Mouse (Mus musculus): ENCODE data around the gene Fam193b. TPM values are rescaled to one million over a fixed set of nuclear protein-coding genes. Genes with fewer than 3 reads are reported as not detected.

The Fam193b gene
- 45.6 and 47.6 TPM in 2 replicates for polyA plus RNA-seq (2012; ENCODE audit: insufficient read depth, insufficient read length, missing spikeins)

DNA sequence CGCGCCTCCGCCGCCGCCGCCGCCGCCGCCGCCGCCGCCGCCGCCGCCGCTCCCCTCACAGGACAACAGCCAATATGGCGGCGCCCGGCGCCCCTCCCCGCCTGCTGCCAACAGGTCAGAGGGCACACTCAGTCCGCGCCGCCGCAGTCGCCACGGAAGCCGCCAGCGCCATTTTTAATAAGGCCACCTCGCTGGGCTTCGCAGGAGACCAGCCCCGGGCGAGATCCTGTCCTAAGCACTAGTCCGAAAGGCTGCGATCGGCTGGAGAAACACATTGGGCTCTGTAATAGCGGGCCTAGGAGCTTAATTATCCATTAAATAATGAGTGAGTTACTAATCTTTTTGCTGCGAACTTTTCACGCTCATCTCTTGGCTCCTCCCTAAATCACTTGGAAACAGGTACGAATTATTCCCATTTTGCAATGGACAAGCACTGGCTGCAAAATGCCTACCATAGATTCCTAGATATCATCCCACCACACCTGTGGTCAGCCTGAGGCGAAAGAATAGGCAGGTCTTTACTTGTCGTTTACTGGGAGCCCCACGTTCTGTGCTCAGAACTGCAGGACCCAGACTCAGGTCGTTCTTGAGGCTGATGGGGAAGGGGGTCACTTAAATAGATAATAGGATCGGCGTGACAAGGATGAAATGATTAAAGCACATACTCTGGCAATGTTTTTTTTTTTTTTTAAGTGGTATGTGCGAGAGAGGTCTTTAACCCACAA lies at the start of gene Fam193b:
Fam193b (minus strand) TSS at position 94 of the 725 bp plus-strand sequence.
- TF ChIP-seq CTCF (IDR thresholded peaks at IDR 0.05; ENCODE audit: low read depth, low read length) (no peak), POLR2A (IDR thresholded peaks at IDR 0.05; ENCODE audit: borderline replicate concordance, low read depth, low read length) (no peak)
- Histone ChIP-seq H3K4me1 (ENCODE audit: control insufficient read depth, insufficient read depth, low read length) (peaks cover 14% of the 10 kb centered on the region), H3K4me3 (ENCODE audit: insufficient read depth, low read length) (peak within 1 kb of the TSS; percentile 99), H3K27ac (ENCODE audit: insufficient read depth, low read depth, low read length) (peak within 1 kb of the TSS; percentile 4; the same call in 1 of the 2 replicates)

DNA sequence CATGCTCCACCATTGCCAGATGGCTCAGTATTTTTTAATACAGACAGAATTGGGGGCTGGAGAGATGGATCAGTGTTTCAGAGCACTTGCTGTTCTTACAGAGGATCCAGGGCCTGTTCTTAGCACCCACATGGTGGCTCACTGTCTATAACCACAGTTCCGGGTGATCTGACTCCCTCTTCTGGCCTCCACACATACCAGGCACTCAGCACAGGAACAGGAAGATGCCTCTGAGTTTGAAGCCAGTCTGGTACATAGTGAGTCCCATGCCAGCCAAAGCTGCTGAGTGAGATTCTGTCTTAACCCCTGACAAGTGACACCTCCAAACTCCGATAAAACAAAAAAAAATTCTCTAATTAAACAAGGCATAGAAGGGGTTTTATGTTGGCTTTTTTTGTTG lies 49.4 kb upstream of the Fam193b start:
- peaks cover 17% of the 10 kb centered on the region for H3K4me1 ChIP-seq (ENCODE audit: control insufficient read depth, insufficient read depth, low read length)
- no peak overlapping the region for H3K27ac ChIP-seq (ENCODE audit: insufficient read depth, low read depth, low read length)
- no peak for TF ChIP-seq CTCF (IDR thresholded peaks at IDR 0.05; ENCODE audit: low read depth, low read length)
- no peak for TF ChIP-seq POLR2A (IDR thresholded peaks at IDR 0.05; ENCODE audit: borderline replicate concordance, low read depth, low read length)
- H3K4me3 ChIP-seq (ENCODE audit: insufficient read depth, low read length), result no peak overlapping the region

DNA sequence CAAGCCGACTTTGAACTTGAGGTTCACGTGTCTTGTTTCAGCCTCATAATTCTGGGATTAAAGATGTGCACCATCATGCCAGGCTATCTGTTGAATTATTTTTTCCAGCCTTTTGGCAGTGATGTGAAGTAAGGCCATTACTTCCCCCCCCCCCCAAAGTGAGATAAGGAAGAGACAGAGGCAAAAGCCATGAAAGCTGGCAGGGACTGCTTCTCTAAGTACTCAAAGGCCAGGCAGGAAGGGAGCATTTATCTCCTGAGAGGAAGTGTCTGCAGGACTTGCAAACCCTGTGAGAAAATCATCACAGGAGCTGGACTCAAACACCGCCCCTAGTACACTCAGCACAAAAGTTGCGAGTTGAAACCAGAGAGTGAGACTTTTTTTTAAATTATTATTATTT lies 48.4 kb upstream of the Fam193b start:
- TF ChIP-seq POLR2A (IDR thresholded peaks at IDR 0.05; ENCODE audit: borderline replicate concordance, low read depth, low read length) (no peak), CTCF (IDR thresholded peaks at IDR 0.05; ENCODE audit: low read depth, low read length) (no peak)
- peaks cover 15% of the 10 kb centered on the region for H3K4me1 ChIP-seq (ENCODE audit: control insufficient read depth, insufficient read depth, low read length)
- no peak overlapping the region for H3K27ac ChIP-seq (ENCODE audit: insufficient read depth, low read depth, low read length)
- H3K4me3 ChIP-seq (ENCODE audit: insufficient read depth, low read length), result no peak overlapping the region

DNA sequence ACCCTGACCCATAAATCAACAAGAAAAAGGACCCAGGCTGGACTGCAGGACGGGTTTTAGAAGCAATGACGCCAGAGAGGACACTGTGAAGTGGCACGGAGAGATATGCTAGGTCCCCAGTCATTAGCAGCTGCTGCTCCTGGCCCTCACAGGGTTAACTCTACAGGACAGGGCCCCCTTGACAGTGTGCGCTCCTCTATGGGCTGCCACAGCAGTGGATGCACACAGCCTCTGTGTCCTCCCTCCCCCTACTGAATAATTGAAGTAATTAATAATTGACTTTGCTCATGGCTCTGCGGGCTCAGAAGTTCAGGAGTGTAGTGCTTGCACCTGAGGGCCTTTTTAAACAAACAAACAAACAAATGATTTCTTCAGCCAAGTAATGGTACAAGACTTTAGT lies 42.6 kb upstream of the Fam193b start:
- H3K4me3 ChIP-seq (ENCODE audit: insufficient read depth, low read length), result no peak overlapping the region
- no peak overlapping the region for H3K27ac ChIP-seq (ENCODE audit: insufficient read depth, low read depth, low read length)
- H3K4me1 ChIP-seq (ENCODE audit: control insufficient read depth, insufficient read depth, low read length), result no peaks in the 10 kb centered on the region; the same call in 1 of the 2 replicates
- TF ChIP-seq POLR2A (IDR thresholded peaks at IDR 0.05; ENCODE audit: borderline replicate concordance, low read depth, low read length), result no peak
- no peak for TF ChIP-seq CTCF (IDR thresholded peaks at IDR 0.05; ENCODE audit: low read depth, low read length)

DNA sequence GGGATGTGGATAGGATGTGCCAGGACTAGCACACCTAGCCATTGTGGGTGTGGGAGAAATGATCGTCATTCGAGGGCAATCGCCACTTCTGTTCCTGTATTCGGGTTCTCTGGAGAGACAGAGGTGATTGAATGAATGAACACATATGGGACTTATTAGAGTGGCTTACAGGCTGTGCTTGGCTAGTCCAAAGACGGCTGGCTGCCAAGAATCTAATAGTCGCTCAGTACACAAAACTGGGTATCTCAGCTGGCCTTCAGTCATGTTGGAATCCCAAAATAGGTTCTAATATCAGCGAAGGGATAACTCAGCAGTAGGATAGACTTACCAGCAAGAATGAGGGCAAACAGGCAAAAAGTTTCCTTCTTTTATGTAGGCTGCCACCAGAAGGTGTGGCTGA lies 41.1 kb upstream of the Fam193b start:
- no peaks in the 10 kb centered on the region for H3K4me1 ChIP-seq (ENCODE audit: control insufficient read depth, insufficient read depth, low read length)
- TF ChIP-seq CTCF (IDR thresholded peaks at IDR 0.05; ENCODE audit: low read depth, low read length) (no peak), POLR2A (IDR thresholded peaks at IDR 0.05; ENCODE audit: borderline replicate concordance, low read depth, low read length) (no peak)
- H3K4me3 ChIP-seq (ENCODE audit: insufficient read depth, low read length), result no peak overlapping the region
- H3K27ac ChIP-seq (ENCODE audit: insufficient read depth, low read depth, low read length), result no peak overlapping the region

DNA sequence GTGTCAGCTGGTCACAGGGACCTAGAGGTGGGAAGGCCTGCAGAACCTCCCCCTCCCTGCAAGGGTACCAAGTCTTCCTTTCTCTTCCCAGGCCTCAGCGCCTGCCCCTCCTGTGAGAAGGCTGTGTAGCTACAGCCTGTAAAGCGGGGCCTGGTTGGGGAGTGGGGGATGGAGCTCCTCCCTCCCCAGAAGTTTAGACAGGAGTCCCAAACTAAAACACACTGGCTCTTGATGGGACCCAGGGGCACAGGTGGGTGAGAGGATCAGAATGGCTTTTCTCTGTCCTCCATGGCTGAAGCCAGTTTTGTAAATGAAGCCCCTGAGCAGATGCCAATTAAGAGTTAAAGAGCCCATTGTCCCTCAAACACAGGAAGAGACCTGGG lies 36.7 kb upstream of the Fam193b start:
- Histone ChIP-seq H3K4me1 (ENCODE audit: control insufficient read depth, insufficient read depth, low read length) (no peaks in the 10 kb centered on the region), H3K27ac (ENCODE audit: insufficient read depth, low read depth, low read length) (no peak overlapping the region), H3K4me3 (ENCODE audit: insufficient read depth, low read length) (no peak overlapping the region)
- TF ChIP-seq CTCF (IDR thresholded peaks at IDR 0.05; ENCODE audit: low read depth, low read length) (no peak), POLR2A (IDR thresholded peaks at IDR 0.05; ENCODE audit: borderline replicate concordance, low read depth, low read length) (no peak)

DNA sequence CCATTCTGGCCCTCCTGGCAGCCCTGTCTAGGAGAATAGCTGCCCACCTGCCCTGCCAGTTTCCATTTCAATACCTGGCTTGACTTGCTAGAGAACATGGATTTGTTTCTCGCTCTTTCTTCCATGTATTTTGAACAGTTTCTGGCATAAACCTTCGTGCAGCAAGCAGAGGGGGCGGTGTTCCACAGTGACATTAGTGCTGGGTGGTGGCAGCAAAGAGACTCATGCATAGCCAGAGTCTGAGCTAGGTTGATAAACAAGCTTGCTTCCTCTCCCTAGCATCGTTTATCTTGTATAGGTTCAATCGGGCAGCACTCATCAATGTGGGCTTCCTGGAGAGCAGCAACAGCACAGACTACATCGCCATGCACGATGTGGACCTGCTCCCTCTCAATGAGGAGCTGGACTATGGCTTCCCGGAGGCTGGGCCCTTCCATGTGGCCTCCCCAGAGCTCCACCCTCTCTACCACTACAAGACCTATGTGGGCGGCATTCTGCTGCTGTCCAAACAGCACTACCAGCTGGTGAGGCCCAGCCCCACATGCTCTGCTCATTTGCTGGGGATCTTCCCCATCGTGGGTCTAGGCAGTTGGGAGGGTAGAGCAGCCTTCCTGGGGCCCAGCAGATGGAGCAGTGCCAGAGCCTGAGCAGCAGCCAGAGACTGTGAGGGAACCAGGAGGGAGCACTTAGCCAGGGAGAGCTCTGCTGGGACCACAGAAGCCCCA lies 36.1 kb upstream of the Fam193b start:
- Histone ChIP-seq H3K4me3 (ENCODE audit: insufficient read depth, low read length) (no peak overlapping the region), H3K4me1 (ENCODE audit: control insufficient read depth, insufficient read depth, low read length) (no peaks in the 10 kb centered on the region), H3K27ac (ENCODE audit: insufficient read depth, low read depth, low read length) (no peak overlapping the region)
- TF ChIP-seq CTCF (IDR thresholded peaks at IDR 0.05; ENCODE audit: low read depth, low read length), result no peak
- TF ChIP-seq POLR2A (IDR thresholded peaks at IDR 0.05; ENCODE audit: borderline replicate concordance, low read depth, low read length), result no peak

DNA sequence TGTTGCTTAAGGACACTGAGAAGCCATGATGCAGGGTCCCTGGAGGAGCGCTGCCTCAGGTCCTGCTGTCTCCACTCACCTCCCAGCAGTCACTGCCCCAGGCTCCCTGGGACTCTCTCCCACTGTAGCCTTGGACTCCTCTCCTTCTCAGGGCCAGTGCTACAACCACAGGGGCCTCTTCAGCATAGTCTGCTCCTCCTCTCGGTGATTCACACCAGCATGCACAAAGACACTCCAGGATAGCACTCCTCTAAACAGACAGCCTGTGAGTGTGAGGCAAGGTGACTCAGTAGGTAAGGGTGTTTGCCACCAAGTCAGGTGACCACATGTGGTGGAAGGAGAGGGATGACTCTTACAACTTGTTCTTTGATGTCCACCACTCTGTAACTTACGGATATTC lies 33.7 kb upstream of the Fam193b start:
- Histone ChIP-seq H3K4me3 (ENCODE audit: insufficient read depth, low read length) (no peak overlapping the region), H3K27ac (ENCODE audit: insufficient read depth, low read depth, low read length) (no peak overlapping the region), H3K4me1 (ENCODE audit: control insufficient read depth, insufficient read depth, low read length) (no peaks in the 10 kb centered on the region)
- no peak for TF ChIP-seq POLR2A (IDR thresholded peaks at IDR 0.05; ENCODE audit: borderline replicate concordance, low read depth, low read length)
- TF ChIP-seq CTCF (IDR thresholded peaks at IDR 0.05; ENCODE audit: low read depth, low read length), result no peak

DNA sequence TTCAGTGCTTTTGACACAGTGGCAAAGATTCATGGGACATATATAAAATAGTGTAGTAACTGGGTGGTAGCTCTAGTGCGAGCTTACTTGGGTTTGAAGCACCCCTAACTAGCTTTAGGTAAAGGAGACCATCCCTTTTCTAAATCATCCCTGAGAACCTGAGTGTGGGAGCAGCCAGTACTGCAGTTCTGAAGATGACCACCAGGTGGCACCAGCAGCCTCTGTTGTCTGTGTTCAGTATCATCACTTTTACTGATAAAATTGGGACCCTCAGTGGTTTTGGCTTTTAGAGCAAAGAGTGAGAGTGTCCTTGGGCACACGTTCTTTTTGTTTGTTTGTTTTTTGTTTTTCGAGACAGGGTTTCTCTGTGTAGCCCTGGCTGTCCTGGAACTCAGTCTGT lies 30.7 kb upstream of the Fam193b start:
- 0 out of 2 replicates have a peak, but pooled peaks cover 3% of the 10 kb centered on the region for H3K4me1 ChIP-seq (ENCODE audit: control insufficient read depth, insufficient read depth, low read length)
- TF ChIP-seq CTCF (IDR thresholded peaks at IDR 0.05; ENCODE audit: low read depth, low read length) (peak; percentile 84), POLR2A (IDR thresholded peaks at IDR 0.05; ENCODE audit: borderline replicate concordance, low read depth, low read length) (no peak)
- H3K27ac ChIP-seq (ENCODE audit: insufficient read depth, low read depth, low read length), result no peak overlapping the region
- no peak overlapping the region for H3K4me3 ChIP-seq (ENCODE audit: insufficient read depth, low read length)

DNA sequence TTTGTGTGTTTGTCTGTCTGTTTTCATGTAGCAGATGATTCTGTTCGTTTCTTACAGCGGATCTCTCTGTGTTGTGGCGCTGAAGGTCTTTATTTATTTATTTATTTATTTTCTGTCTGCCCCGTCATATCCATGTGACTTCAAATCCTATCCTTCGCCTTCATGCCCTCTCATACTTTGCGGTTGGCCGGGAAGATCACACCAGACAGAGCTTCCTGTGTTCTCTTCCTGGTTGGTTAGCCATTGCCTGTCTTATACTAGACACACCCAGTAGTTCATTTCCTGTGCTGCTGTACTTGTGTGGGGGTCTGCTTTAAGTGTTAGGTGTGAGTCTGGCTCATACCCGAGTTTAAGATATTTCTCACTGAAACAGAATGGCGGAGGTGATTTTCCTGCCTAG lies 29.7 kb upstream of the Fam193b start:
- peak overlapping the region; percentile 72 for H3K27ac ChIP-seq (ENCODE audit: insufficient read depth, low read depth, low read length)
- 0 out of 2 replicates have a peak, but pooled peaks cover 3% of the 10 kb centered on the region for H3K4me1 ChIP-seq (ENCODE audit: control insufficient read depth, insufficient read depth, low read length)
- H3K4me3 ChIP-seq (ENCODE audit: insufficient read depth, low read length), result peak overlapping the region; percentile 80
- no peak for TF ChIP-seq POLR2A (IDR thresholded peaks at IDR 0.05; ENCODE audit: borderline replicate concordance, low read depth, low read length)
- no peak for TF ChIP-seq CTCF (IDR thresholded peaks at IDR 0.05; ENCODE audit: low read depth, low read length)
